Comparison of ENCODE assay signal across 18 mouse cellular contexts in genomic region chr10:69193721-69194120, GRCm38 (mm10).
"Had no signal": no experiment of that assay in that cellular context is flagged by ENCODE, and none has a peak within 500 bp of the region (broad histone marks: within the 10 kb centered on the region; RNA-seq: fewer than 3 reads in every experiment).

No protein-coding gene starts in this region.

- H3K4me2 ChIP-seq: lung, embryonic 14.5 days; midbrain, embryonic 12.5 days; neural tube, embryonic 13.5 days; neural tube, embryonic 15.5 days had no signal

- H3K27ac ChIP-seq: midbrain, embryonic 10.5 days; midbrain, embryonic 12.5 days; neural tube, embryonic 13.5 days; neural tube, embryonic 15.5 days had no signal

- H3K9me3 ChIP-seq: midbrain, embryonic 10.5 days; midbrain, embryonic 12.5 days; neural tube, embryonic 13.5 days; neural tube, embryonic 15.5 days had no signal

- H3K27me3 ChIP-seq: midbrain, embryonic 12.5 days; neural tube, embryonic 13.5 days; neural tube, embryonic 15.5 days had no signal

- H3K4me1 ChIP-seq: midbrain, embryonic 10.5 days; midbrain, embryonic 12.5 days; neural tube, embryonic 13.5 days; neural tube, embryonic 15.5 days had no signal

- H3K36me3 ChIP-seq: midbrain, embryonic 10.5 days; midbrain, embryonic 12.5 days; neural tube, embryonic 13.5 days; neural tube, embryonic 15.5 days had no signal

- H3K4me3 ChIP-seq: midbrain, embryonic 10.5 days; midbrain, embryonic 12.5 days; myocyte; neural tube, embryonic 13.5 days; neural tube, embryonic 15.5 days had no signal

- ATAC-seq: midbrain, embryonic 16.5 days had no signal

- DNase-seq: lung, embryonic 14.5 days; lung, postnatal 10 days; lung, postnatal 4 days; midbrain, embryonic 14.5 days; retina, postnatal 1 day; right cerebral cortex, adult 18-20 months; right cerebral cortex, postnatal 25 days; right cerebral cortex, postnatal 4 days; spleen, adult 18-20 months; thymus, adult 18-20 months; thymus, postnatal 14 days; thymus, postnatal 36 days had no signal

- H3K9ac ChIP-seq: lung, embryonic 14.5 days; midbrain, embryonic 12.5 days; neural tube, embryonic 13.5 days; neural tube, embryonic 15.5 days had no signal
